Mouse (Mus musculus): ENCODE measurements around the gene Etv2. TPM values are rescaled to one million over a fixed set of nuclear protein-coding genes. Genes with fewer than 3 reads are reported as not detected.

Etv2 gene
- total RNA-seq, 2 experiments from 2014 or later, result not detected

DNA sequence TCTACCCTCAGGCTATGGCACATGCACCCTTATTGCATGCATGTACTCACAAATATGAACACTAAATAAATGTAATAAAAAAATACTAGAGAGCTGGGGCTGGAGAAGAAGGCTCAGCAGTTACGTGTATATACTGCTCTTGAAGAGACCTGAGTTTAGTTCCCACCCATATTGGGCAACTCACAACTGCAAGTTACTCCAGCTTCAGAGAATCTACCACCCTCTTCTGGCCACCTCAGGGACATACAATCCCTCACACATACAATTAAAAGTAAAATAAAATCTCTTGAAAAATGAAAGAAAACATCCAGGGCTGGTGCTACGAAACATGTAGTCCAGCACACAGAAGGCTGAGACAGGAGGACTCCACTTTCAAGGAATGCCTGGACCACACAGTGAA is 21.2 kb downstream of the Etv2 start:
- no peak for DNase-seq
- intact Hi-C loops (cut with DNase I), result no loop called here

GRCm38 (mm10) chr7:30613529-30614112 is 22.0 kb downstream of the Etv2 start:
- intact Hi-C loops (cut with DNase I), result no loop called here
- DNase-seq, result peak; percentile 63

- intact Hi-C loops (cut with DNase I), result no loop called here
- no peak for DNase-seq
Measured at GRCm38 (mm10) chr7:30612654-30613402, 22.8 kb downstream of the Etv2 start, which contains the start of gene Upk1a. Upk1a (minus strand) TSS chr7:30612847.

- intact Hi-C loops (cut with DNase I), result no loop called here
- no peak for DNase-seq
Measured at GRCm38 (mm10) chr7:30610043-30610442, 25.6 kb downstream of the Etv2 start.

DNA sequence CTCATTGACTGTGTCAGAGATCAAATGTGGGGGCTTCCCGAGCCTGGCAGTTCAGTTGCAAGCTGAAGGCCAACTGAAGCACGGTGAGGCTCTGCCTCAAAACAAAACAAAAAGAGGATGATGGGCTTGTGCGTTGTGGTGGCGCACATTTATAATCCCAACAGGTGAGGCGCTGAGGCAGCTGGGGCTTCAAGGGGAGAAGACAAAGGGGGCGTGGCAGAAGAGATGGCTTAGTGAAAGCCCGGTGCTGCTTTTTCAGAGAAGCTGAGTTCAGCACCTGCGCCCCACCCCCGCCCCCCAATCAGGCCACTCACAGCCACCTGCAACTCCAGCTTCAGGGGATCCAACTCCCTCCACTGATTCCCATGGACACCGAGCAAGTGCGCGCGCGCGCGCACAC is 27.2 kb downstream of the Etv2 start:
- DNase-seq, result no peak
- intact Hi-C loops (cut with DNase I), result no loop called here

- intact Hi-C loops (cut with DNase I), result no loop called here
- DNase-seq, result peak; percentile 77
Measured at GRCm38 (mm10) chr7:30607706-30608309, 27.8 kb downstream of the Etv2 start.

- DNase-seq, result no peak
- intact Hi-C loops (cut with DNase I), result no loop called here
Measured at GRCm38 (mm10) chr7:30604944-30605343, 30.7 kb downstream of the Etv2 start.

DNA sequence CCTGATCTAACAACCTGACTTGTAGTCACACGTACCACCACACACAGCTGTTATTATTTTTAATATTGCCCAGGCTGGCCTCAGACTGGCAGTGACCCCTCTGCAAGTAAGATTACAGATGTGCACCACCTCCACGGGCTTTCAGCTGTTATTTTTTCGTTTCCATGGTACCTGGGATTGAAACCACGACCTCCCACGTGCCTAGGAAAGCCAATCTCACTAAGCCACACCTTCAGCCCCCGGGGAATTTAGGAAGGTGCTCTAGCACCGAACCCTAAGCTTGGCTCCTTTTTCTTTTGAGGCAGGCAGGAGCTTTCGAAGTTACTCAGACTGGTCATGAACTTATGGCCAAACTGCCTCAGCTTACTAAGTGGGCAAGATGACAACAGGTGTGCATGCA is 31.2 kb downstream of the Etv2 start:
- intact Hi-C loops (cut with DNase I), result no loop called here

GRCm38 (mm10) chr7:30602583-30602982 is 33.1 kb downstream of the Etv2 start:
- DNase-seq, result no peak
- intact Hi-C loops (cut with DNase I), result no loop called here

More for the DNA sequence above, 31.2 kb downstream of the Etv2 start:
- DNase-seq, result no peak

GRCm38 (mm10) chr7:30600651-30601050 is 35.0 kb downstream of the Etv2 start:
- intact Hi-C loops (cut with DNase I), result no loop called here
- peak; percentile 22 for DNase-seq

- DNase-seq, result peak; percentile 95
- intact Hi-C loops (cut with DNase I), result no loop called here
Measured at GRCm38 (mm10) chr7:30599933-30600353, 35.7 kb downstream of the Etv2 start.

- intact Hi-C loops (cut with DNase I), result no loop called here
- no peak for DNase-seq
Measured at GRCm38 (mm10) chr7:30598786-30599185, 36.9 kb downstream of the Etv2 start, which contains the start of gene Zbtb32. Zbtb32 (minus strand) TSS chr7:30598909.

DNA sequence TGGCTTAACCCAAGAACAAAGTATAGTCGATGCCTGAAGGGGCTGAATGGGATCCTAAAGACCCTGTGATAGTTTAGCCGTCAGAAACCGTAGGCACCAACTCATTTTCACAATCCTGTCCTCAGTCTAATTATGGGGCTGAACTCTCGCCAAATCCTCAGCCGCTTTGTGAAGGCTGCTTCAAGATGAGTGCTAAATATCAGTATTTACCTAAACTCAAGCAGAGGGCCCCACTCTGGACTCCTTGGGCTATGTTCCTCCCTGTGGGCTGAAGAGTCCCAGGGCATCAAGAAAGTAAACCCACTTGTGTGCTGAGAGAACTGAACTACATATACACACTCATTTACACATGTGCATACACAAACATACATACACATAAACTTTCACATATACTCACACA is 38.8 kb downstream of the Etv2 start:
- intact Hi-C loops (cut with DNase I), result no loop called here
- no peak for DNase-seq

- intact Hi-C loops (cut with DNase I), result no loop called here
- DNase-seq, result no peak
Measured at GRCm38 (mm10) chr7:30596093-30596492, 39.6 kb downstream of the Etv2 start.

- DNase-seq, result no peak
- intact Hi-C loops (cut with DNase I), result no loop called here
Measured at GRCm38 (mm10) chr7:30594510-30595024, 41.1 kb downstream of the Etv2 start.

GRCm38 (mm10) chr7:30593579-30594509 is 41.8 kb downstream of the Etv2 start:
- intact Hi-C loops (cut with DNase I), result no loop called here
- peak; percentile 38 for DNase-seq

DNA sequence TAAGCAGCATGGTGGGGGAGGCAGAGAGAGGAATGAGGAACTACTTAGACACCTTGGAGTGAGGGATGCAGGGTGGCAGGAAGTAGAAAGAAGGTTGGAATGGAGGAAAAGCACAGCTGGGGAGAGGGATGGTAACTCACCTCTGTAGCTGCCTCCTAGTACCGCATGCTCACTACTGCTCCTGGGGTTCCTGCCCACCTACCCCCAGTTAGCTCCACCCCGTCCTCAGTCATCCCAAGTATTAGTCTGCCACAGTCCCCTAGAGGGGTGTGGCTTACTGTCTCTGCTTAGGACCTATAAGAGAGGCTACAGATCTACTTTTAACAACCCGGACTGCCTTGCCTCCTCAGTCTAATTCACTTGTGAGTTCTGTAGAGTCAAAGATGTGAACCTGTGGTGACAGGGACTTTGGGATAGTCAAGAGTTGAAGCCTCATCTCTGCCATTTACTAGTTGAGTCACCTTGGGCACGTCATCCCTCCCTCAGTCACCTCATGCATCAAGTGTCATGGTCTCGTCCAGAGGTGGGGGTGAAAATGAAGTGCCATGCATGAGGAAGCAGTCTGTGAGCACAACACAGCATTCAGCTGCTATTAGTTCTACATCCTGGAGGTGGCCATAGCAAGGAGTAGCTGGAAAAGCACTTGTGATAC is 42.8 kb downstream of the Etv2 start:
- intact Hi-C loops (cut with DNase I), result no loop called here

DNA sequence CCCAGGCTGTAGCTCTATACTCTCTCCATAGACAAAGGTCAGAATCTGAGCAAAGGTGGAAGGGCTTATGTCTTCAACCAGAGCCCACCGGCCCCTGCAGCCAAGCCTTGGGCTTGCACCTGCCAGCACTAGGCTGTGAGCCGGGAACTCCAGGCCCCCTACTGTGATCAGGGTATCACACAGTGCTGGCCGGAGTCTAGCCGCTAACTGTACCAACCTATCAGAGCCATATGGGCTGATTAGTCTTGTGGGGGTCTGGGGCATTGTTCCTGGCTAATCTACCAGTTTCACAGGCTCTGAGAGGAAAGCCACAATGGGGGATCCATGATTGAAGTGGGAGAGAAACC is 44.1 kb downstream of the Etv2 start:
- intact Hi-C loops (cut with DNase I), result no loop called here
- DNase-seq, result no peak

More for the DNA sequence above, 42.8 kb downstream of the Etv2 start:
- DNase-seq, result no peak

- no peak for DNase-seq
- intact Hi-C loops (cut with DNase I), result no loop called here
Measured at GRCm38 (mm10) chr7:30590927-30591604, 44.6 kb downstream of the Etv2 start.

Data from left cerebral cortex, postnatal 4 days (tissue).